Mouse (Mus musculus): ENCODE data around the gene Lrp2. TPM values are rescaled to one million over a fixed set of nuclear protein-coding genes. Genes with fewer than 3 reads are reported as not detected.
"Not testable (repeated sequence)": the region's sequence is repeated elsewhere in the genome, so short reads cannot be mapped to it uniquely, and the experiment has no call there.

The Lrp2 gene
- polyA plus RNA-seq, 1 experiment from 2014 or later, result 0.59 TPM

DNA sequence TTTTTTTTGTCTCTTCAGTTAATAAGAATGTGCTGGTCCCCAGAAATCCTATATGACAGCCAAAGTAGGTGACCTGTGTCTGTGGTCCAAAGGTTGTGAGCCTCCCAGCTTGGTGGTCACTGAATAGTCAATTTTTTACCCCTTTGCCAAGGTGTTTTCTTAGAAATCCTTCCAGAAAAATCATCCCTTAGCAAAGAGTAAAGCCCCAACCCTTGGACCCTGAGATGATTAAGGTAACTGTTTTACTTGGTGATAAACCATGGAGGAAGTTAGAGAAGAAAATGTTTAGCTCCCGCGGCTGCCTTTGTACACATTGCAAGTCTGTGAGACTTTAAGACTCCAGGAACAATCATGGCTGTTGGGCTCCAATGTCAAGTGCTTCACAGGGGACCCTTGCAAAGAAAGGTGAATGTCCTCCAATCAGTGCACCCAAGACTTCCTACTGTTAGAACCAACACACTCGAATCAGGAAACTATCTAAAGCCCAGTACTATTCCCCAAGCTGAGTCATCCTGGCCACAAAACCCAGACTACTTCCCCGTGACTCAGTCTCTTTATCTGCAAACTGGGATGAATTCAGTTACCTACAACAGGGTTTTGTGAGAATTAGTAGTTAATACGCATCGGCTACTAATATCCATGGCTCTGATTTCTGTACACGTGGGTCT is 18.0 kb upstream of the Lrp2 start:
- Histone ChIP-seq H3K9ac (no peak overlapping the region), H3K36me3 (no peaks in the 10 kb centered on the region), H3K9me3 (no peaks in the 10 kb centered on the region), H3K4me2 (no peak overlapping the region), H3K4me3 (no peak overlapping the region), H3K27ac (replicated peaks) (no peak overlapping the region), H3K4me1 (replicated peaks) (no peaks in the 10 kb centered on the region), H3K27me3 (no peaks in the 10 kb centered on the region)
- WGBS, result 93% methylated on average over 7 of the region's 7 CpGs
- ATAC-seq (ENCODE audit: low read depth), result no peak

DNA sequence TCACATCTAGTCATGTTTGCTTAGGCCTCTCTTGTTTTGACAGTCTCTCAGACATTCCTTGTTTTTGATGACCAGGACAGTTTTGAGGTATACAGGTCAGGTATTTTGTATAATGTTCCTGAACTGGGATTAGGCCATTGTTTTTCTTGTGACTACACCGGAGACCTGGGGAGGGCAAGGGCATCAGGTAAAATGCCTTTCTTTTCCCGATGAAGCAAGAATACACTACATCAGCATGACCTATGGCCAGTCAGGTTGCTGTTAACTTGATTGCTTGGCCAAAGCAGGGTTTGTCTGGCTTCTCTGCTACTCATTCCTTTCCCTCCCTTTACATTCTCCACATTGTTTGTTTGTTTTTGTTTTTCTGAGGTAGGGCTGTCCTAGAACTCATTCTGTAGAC is 7.3 kb upstream of the Lrp2 start:
- peaks cover 1% of the 10 kb centered on the region; the same call in 1 of the 2 replicates for H3K4me1 ChIP-seq (replicated peaks)
- no peaks in the 10 kb centered on the region for H3K36me3 ChIP-seq
- H3K9ac ChIP-seq, result no peak overlapping the region
- no peak overlapping the region for H3K4me3 ChIP-seq
- H3K4me2 ChIP-seq, result no peak overlapping the region
- H3K9me3 ChIP-seq, result no peaks in the 10 kb centered on the region
- H3K27me3 ChIP-seq, result peaks cover 18% of the 10 kb centered on the region
- no peak overlapping the region for H3K27ac ChIP-seq (replicated peaks)
- no peak for ATAC-seq (ENCODE audit: low read depth)
- 84% methylated on average over 2 of the region's 2 CpGs for WGBS

DNA sequence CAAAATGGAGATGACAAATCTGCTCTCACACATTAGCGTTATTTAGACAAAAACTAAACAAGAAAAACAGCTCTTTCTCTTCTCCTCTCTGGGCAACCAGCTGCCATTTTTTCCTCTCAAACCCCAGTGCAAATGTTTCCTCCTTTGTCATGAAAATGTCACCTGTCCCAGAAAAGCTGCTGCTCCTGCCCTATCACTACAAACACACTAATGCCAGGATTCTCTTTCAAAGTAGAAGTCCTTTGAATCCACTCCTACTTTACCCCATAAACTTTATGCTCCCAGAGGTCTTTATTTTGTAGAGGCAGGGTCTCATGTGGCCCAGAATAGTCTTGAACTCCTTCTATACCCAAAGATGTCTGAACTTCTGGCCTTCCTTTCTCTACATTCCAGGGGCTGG is 6.7 kb upstream of the Lrp2 start:
- H3K4me1 ChIP-seq (replicated peaks), result peaks cover 8% of the 10 kb centered on the region
- WGBS, result 31% methylated on average over 1 of the region's 1 CpGs
- H3K9me3 ChIP-seq, result no peaks in the 10 kb centered on the region
- H3K9ac ChIP-seq, result no peak overlapping the region
- no peak for ATAC-seq (ENCODE audit: low read depth)
- H3K36me3 ChIP-seq, result no peaks in the 10 kb centered on the region
- peaks cover 24% of the 10 kb centered on the region for H3K27me3 ChIP-seq
- no peak overlapping the region for H3K4me2 ChIP-seq
- no peak overlapping the region for H3K27ac ChIP-seq (replicated peaks)
- H3K4me3 ChIP-seq, result no peak overlapping the region

DNA sequence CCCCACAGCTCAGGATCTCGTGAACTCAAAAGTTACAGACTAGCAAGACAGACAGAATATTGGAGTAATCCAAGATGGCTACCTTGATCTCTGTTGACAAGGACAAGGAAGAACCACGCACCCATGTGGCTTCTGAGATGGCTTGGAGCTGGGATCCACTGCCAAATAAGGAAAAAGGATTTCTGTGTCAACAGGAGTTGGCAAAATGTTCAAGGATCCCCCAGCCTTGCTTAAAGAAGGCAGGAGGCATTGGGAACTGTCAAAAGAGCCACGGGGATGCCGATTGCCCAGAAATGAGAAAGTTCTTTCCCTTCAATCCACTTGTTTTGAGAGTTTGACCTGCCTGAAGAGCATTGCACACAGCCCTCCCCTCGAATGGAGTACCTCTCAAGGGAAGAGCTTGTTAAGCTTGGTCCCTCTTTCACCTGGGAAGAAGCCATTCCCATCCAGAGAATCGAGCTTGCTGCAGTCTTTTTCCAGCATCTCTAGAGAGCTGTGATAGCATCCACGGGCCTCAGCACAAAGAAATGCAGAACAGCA is 6.2 kb upstream of the Lrp2 start:
- Histone ChIP-seq H3K36me3 (no peaks in the 10 kb centered on the region), H3K27me3 (peaks cover 29% of the 10 kb centered on the region), H3K9me3 (no peaks in the 10 kb centered on the region), H3K4me3 (no peak overlapping the region), H3K4me2 (no peak overlapping the region), H3K4me1 (replicated peaks) (peaks cover 13% of the 10 kb centered on the region), H3K9ac (no peak overlapping the region), H3K27ac (replicated peaks) (no peak overlapping the region)
- WGBS, result 72% methylated on average over 7 of the region's 7 CpGs
- ATAC-seq (ENCODE audit: low read depth), result no peak

DNA sequence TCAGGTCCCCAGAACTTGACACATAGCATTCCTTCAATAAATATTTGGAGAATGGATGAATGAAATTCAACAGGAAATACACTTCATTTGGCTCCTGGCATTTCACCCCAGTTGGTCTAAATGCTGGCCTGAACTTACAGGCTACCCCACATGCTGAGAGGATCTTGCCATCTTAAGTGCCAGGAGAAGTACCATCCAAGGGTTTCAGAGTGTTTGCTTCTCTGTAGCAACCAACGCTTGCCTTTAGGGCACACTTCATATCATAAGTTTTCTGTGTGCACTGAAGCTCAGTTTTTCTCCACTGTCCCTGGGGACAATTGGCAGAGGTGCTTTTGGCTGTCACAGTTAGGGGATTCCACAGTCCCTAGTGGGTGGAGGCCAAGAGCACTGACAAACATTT is 4.7 kb upstream of the Lrp2 start:
- WGBS, result 85% methylated on average over 1 of the region's 1 CpGs
- no peak for ATAC-seq (ENCODE audit: low read depth)
- H3K36me3 ChIP-seq, result no peaks in the 10 kb centered on the region

DNA sequence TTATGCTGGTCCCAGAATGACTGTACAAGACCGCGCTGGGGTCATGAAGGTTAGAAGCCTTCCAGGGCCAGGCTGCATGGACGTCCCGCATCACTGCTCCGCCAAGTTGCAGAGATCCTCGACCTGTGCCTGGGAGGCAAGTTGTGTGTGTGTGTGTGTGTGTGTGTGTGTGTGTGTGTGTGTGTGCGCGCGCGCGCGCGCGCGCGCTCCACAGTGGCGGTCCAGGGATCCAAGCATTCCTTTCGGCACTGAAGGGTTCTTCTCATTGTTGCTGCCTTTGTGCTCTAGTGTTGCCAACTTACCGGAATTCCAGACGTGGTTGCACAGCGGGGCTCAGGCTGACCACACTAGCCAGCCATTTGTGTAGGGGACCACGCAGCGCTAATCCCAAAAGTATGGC is 2.0 kb upstream of the Lrp2 start:
- Histone ChIP-seq H3K4me1 (replicated peaks) (peaks cover 42% of the 10 kb centered on the region), H3K27me3 (peaks cover 67% of the 10 kb centered on the region), H3K9ac (peak overlapping the region; percentile 50), H3K4me2 (peak overlapping the region; percentile 60), H3K36me3 (no peaks in the 10 kb centered on the region), H3K9me3 (no peaks in the 10 kb centered on the region), H3K27ac (replicated peaks) (no peak overlapping the region), H3K4me3 (peak overlapping the region; percentile 34)
- 3% methylated on average over 15 of the region's 23 CpGs for WGBS
- no peak for ATAC-seq (ENCODE audit: low read depth)

More for the DNA sequence above, 4.7 kb upstream of the Lrp2 start:
- Histone ChIP-seq H3K27ac (replicated peaks) (no peak overlapping the region), H3K4me1 (replicated peaks) (peaks cover 26% of the 10 kb centered on the region), H3K4me3 (no peak overlapping the region), H3K27me3 (peaks cover 42% of the 10 kb centered on the region), H3K4me2 (no peak overlapping the region), H3K9me3 (no peaks in the 10 kb centered on the region), H3K9ac (no peak overlapping the region)

DNA sequence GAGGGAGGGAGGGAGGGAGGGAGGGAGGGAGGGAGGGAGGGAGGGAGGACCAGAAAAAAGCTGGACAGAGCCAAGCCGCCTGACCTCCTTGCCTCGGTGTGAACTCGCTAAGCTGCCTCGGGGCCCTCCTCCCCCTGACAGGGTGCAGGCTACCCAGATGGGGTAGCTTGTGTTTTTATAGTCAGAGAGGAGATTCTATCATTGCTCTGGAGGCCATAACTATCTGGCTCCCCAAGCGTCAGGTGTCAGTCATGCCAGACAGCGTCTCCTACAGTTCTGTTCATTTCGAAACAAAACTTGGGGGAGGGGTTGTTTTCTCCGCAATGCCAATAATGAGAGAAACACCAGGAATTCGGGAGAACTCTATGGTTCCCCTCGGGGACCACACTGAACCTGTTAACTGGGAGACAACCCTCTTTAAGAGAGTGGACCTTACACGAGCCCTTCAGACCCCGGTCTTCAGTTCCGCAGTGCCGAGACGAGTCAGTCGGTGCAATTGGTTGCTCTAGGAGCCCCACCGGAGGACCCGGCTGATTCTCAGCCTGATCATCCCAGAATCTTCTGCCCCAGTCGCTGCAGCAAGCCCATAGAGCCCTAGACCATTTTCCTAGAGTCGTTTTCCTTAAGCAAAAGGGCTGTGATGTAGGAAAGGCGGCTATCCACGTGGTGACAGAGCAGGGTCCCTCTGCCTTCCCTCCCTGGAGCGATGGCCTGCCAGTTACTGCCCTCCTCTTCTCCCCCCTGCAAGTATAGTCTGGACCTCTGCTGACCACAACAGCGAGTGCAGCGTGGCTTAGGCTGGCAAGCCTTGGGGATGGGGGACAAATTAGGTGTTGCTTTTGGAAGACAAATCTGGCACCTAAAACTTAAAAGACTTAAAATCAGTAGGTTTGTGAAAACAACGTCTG is 1.2 kb upstream of the Lrp2 start:
- H3K4me2 ChIP-seq, result peak overlapping the region; percentile 60
- ATAC-seq (ENCODE audit: low read depth), result no peak
- no peak overlapping the region for H3K27ac ChIP-seq (replicated peaks)
- peaks cover 42% of the 10 kb centered on the region for H3K4me1 ChIP-seq (replicated peaks)
- peaks cover 68% of the 10 kb centered on the region for H3K27me3 ChIP-seq
- no peaks in the 10 kb centered on the region for H3K9me3 ChIP-seq
- WGBS, result 2% methylated on average over 26 of the region's 26 CpGs
- peak overlapping the region; percentile 52 for H3K9ac ChIP-seq
- H3K36me3 ChIP-seq, result no peaks in the 10 kb centered on the region
- H3K4me3 ChIP-seq, result peak overlapping the region; percentile 34

DNA sequence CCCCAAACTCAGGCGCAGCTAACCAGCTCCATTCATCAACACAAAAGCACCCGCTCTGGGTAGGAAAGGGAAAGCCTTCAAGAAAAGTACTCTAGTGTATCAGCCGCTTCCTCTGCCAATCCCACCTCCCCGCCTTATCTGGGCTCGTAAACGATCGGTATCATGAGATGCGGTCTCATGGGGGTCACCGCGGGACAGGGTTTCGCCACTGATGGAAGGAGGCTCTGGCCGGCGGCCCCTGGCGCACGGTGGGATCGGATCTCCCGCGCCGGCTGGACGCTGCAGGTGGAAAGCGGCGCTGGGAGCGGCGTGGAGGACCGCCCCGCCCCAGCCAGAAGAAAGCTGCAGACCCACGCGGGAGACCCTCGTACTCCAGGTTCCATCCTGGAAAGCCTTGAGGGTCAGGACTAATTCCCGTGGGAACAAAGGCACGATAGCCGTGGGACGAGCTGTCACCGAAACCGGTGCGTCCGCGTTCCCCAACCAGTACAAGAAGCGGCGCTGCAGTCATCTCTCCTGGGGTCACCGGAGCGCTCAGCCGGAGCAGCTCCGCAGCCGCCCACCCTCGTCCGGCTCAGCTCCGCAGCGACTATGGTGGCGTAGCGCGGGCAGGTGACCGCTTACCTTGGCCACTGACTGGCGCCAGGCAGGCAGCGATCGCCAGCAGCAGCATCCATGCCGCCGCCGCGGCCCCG is 527 bp downstream of the Lrp2 start:
- Histone ChIP-seq H3K4me1 (replicated peaks) (peaks cover 42% of the 10 kb centered on the region), H3K9ac (peak overlapping the region; percentile 72), H3K27ac (replicated peaks) (no peak overlapping the region), H3K36me3 (no peaks in the 10 kb centered on the region), H3K4me2 (peak overlapping the region; percentile 100), H3K4me3 (peak overlapping the region; percentile 74), H3K9me3 (no peaks in the 10 kb centered on the region), H3K27me3 (peaks cover 65% of the 10 kb centered on the region)
- ATAC-seq (ENCODE audit: low read depth), result peak; percentile 68
- under 1% methylated on average over 61 of the region's 61 CpGs for WGBS

- Histone ChIP-seq H3K4me2 (peak overlapping the region; percentile 100), H3K27ac (replicated peaks) (no peak overlapping the region), H3K27me3 (peaks cover 62% of the 10 kb centered on the region), H3K9ac (0 out of 2 replicates have a peak overlapping the region, but pooled peaks have one; percentile 1), H3K36me3 (no peaks in the 10 kb centered on the region), H3K4me1 (replicated peaks) (peaks cover 42% of the 10 kb centered on the region), H3K9me3 (no peaks in the 10 kb centered on the region), H3K4me3 (peak overlapping the region; percentile 74)
- ATAC-seq (ENCODE audit: low read depth), result no peak
- WGBS, result 4% methylated on average over 20 of the region's 20 CpGs
Measured at GRCm38 (mm10) chr2:69584117-69584933, 1.5 kb downstream of the Lrp2 start.

DNA sequence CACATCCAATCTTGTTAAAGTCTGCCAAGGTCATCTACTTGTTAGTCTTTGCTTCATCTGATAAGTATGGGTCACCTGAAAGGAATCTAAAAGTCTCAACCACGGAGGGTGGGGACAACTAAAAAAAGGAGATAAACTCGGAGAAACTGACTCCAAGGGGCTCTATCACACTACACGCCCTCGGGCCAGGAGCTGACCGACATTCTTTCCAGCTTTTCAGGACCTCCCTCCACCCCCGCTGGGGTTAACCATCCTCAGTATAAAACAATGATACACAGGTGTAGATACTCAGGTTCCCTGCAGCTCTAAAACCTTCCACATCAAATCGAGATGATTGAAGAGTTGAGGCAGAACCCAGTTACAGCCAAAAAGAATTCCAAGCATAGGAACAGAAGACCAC is 3.0 kb downstream of the Lrp2 start:
- peaks cover 47% of the 10 kb centered on the region for H3K27me3 ChIP-seq
- no peak for ATAC-seq (ENCODE audit: low read depth)
- no peaks in the 10 kb centered on the region for H3K36me3 ChIP-seq

DNA sequence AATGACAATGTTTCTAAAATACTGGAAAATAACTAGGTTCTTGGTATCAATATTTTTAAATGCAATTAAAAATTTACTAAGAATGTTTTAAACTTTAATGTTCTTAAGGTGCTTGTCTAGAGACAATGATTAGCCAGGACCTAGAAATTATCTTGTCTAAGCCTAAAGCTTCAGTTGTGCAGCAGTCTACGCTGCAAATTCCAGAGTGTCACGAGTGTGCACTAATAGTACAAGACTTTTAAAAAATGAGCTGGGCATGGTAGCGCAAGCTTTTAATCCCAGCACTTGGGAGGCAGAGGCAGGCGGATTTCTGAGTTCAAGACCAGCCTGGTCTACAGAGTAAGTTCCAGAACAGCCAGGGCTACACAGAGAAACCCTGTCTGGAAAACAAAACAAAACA is 3.8 kb downstream of the Lrp2 start:
- not testable (repeated sequence) for H3K4me3 ChIP-seq; ATAC-seq (ENCODE audit: low read depth); H3K4me2 ChIP-seq; H3K9ac ChIP-seq; H3K9me3 ChIP-seq; H3K27ac ChIP-seq (replicated peaks); H3K36me3 ChIP-seq
- Histone ChIP-seq H3K27me3 (peaks cover 39% of the 10 kb centered on the region), H3K4me1 (replicated peaks) (peaks cover 29% of the 10 kb centered on the region)
- 94% methylated on average over 4 of the region's 4 CpGs for WGBS

More for the DNA sequence above, 3.0 kb downstream of the Lrp2 start:
- WGBS, result 44% methylated on average over 7 of the region's 7 CpGs
- Histone ChIP-seq H3K27ac (replicated peaks) (no peak overlapping the region), H3K4me3 (no peak overlapping the region), H3K9me3 (no peaks in the 10 kb centered on the region), H3K4me1 (replicated peaks) (peaks cover 37% of the 10 kb centered on the region), H3K4me2 (no peak overlapping the region), H3K9ac (no peak overlapping the region)
